Mouse (Mus musculus) CH12.LX (cell line): ENCODE results near the gene Fktn. TPM values are rescaled to one million over a fixed set of nuclear protein-coding genes. Genes with fewer than 3 reads are reported as not detected.

Experiments
- DNase-seq: peaks from one replicate; pipeline ENCODE4 v3.0.0-alpha.2; 2013; ENCODE audit errors: extremely low read depth
- H3K27ac ChIP-seq: 2 replicates; pipeline ENCODE4 v1.5.1; 2012; ENCODE audit warnings: low read depth, mild to moderate bottlenecking, control low read depth, moderate library complexity; ENCODE audit not compliant: insufficient read depth
- H3K27me3 ChIP-seq: replicated peaks from 2 replicates; pipeline ENCODE3; 2012; ENCODE audit warnings: inconsistent platforms
- H3K36me3 ChIP-seq, 2 experiments: replicated peaks in 1 of 2; 2 replicates each; pipeline versions ENCODE3 to v1.6.1; 2012; ENCODE audit warnings: inconsistent platforms in 1 of 2, low read length in 1 of 2, mild to moderate bottlenecking in 1 of 2, mixed read lengths in 1 of 2, moderate library complexity in 1 of 2; ENCODE audit not compliant: control insufficient read depth in 1 of 2, insufficient read depth in 1 of 2
- H3K4me1 ChIP-seq, 2 experiments: 2 replicates each; pipeline ENCODE4 v1.6.1; 2012; ENCODE audit warnings: inconsistent platforms in 1 of 2, moderate library complexity in 1 of 2; ENCODE audit not compliant: insufficient read depth in 2 of 2, control insufficient read depth in 1 of 2
- H3K4me2 ChIP-seq: 2 replicates; pipeline ENCODE4 v1.6.1; 2012; ENCODE audit warnings: low read depth, mild to moderate bottlenecking, control low read depth; ENCODE audit not compliant: poor library complexity, insufficient read depth, severe bottlenecking
- H3K4me3 ChIP-seq, 3 experiments: fragments of 150-350 bp in 1 of 3; sonication (generic) in 1 of 3; replicated peaks in 1 of 3; 2 replicates each; pipeline versions ENCODE3 to v1.5.1; 2011 to 2012; ENCODE audit warnings: low read depth in 2 of 3, low read length in 2 of 3, mild to moderate bottlenecking in 2 of 3, moderate library complexity in 2 of 3, control low read depth in 1 of 3, improper control_type of control experiment in 1 of 3, inconsistent platforms in 1 of 3, mixed read lengths in 1 of 3; ENCODE audit not compliant: poor library complexity in 1 of 3
- H3K79me2 ChIP-seq: replicated peaks from 2 replicates; pipeline ENCODE4 v1.6.1; 2012; ENCODE audit warnings: mild to moderate bottlenecking, moderate library complexity; ENCODE audit not compliant: control insufficient read depth, poor library complexity, insufficient read depth, severe bottlenecking; ENCODE audit errors: extremely low read depth
- H3K9ac ChIP-seq: 2 replicates; pipeline ENCODE4 v1.6.1; 2012; ENCODE audit warnings: low read depth, mild to moderate bottlenecking, control low read depth, moderate library complexity; ENCODE audit not compliant: insufficient read depth
- H3K9me3 ChIP-seq: replicated peaks from 2 replicates; pipeline ENCODE3; 2012; ENCODE audit warnings: low read length, inconsistent platforms, mixed read lengths
- BHLHE40 ChIP-seq: IDR thresholded peaks from 2 replicates; pipeline ENCODE4 v1.6.1; 2011; ENCODE audit warnings: mild to moderate bottlenecking, low read depth, low read length, improper control_type of control experiment
- CHD1 ChIP-seq: IDR thresholded peaks from 2 replicates; pipeline ENCODE4 v1.6.1; 2012; ENCODE audit warnings: low read depth, low read length, improper control_type of control experiment, inconsistent platforms
- CTCF ChIP-seq, 2 experiments: IDR thresholded peaks in 1 of 2; conservative IDR thresholded peaks in 1 of 2; 2 replicates each; pipeline ENCODE4 v1.5.1; 2011 to 2012; ENCODE audit warnings: low read depth in 2 of 2, low read length in 2 of 2, improper control_type of control experiment in 1 of 2, inconsistent platforms in 1 of 2, mild to moderate bottlenecking in 1 of 2, moderate library complexity in 1 of 2
- E2F4 ChIP-seq: IDR thresholded peaks from 2 replicates; pipeline ENCODE4 v1.6.1; 2011; ENCODE audit warnings: low read depth, low read length, improper control_type of control experiment; ENCODE audit not compliant: insufficient replicate concordance
- ELF1 ChIP-seq: IDR thresholded peaks from 2 replicates; pipeline ENCODE4 v1.6.1; 2014; ENCODE audit warnings: low read depth, mild to moderate bottlenecking, inconsistent platforms, low read length, improper control_type of control experiment
- EP300 ChIP-seq: IDR thresholded peaks from 2 replicates; pipeline ENCODE4 v1.6.1; 2011; ENCODE audit warnings: low read length, improper control_type of control experiment
- ETS1 ChIP-seq: conservative IDR thresholded peaks from 2 replicates; pipeline ENCODE4 v1.6.1; 2012; ENCODE audit warnings: low read depth, mild to moderate bottlenecking, inconsistent platforms, low read length, improper control_type of control experiment, moderate library complexity
- GABPA ChIP-seq: IDR thresholded peaks from 2 replicates; pipeline ENCODE4 v1.6.1; 2012; ENCODE audit warnings: low read depth, low read length, improper control_type of control experiment, inconsistent platforms; ENCODE audit not compliant: insufficient replicate concordance
- IRF4 ChIP-seq: IDR thresholded peaks from 2 replicates; pipeline ENCODE4 v1.6.1; 2014; ENCODE audit warnings: low read depth, mild to moderate bottlenecking, inconsistent platforms, low read length, improper control_type of control experiment
- JUN ChIP-seq: IDR thresholded peaks from 2 replicates; pipeline ENCODE4 v1.6.1; 2011; ENCODE audit warnings: low read depth, mild to moderate bottlenecking, low read length, improper control_type of control experiment, moderate library complexity; ENCODE audit not compliant: insufficient read depth
- JUND ChIP-seq: conservative IDR thresholded peaks from 2 replicates; pipeline ENCODE4 v1.6.1; 2011; ENCODE audit warnings: low read depth, low read length, improper control_type of control experiment
- KAT2A ChIP-seq: IDR thresholded peaks from 2 replicates; pipeline ENCODE4 v1.6.1; 2012; ENCODE audit warnings: low read length, improper control_type of control experiment, inconsistent platforms; ENCODE audit not compliant: insufficient replicate concordance
- MAFK ChIP-seq: IDR thresholded peaks from 2 replicates; pipeline ENCODE4 v1.6.1; 2011; ENCODE audit warnings: low read length, improper control_type of control experiment; ENCODE audit not compliant: insufficient replicate concordance
- MAX ChIP-seq: IDR thresholded peaks from 2 replicates; pipeline ENCODE4 v1.6.1; 2011; ENCODE audit warnings: low read length, improper control_type of control experiment
- MEF2A ChIP-seq: IDR thresholded peaks from 2 replicates; pipeline ENCODE4 v1.6.1; 2014; ENCODE audit warnings: low read depth, mild to moderate bottlenecking, inconsistent platforms, low read length, improper control_type of control experiment, borderline replicate concordance
- NELFE ChIP-seq: IDR thresholded peaks from 2 replicates; pipeline ENCODE4 v1.6.1; 2011; ENCODE audit warnings: low read depth, low read length, improper control_type of control experiment
- PAX5 ChIP-seq: IDR thresholded peaks from 2 replicates; pipeline ENCODE4 v1.6.1; 2012; ENCODE audit warnings: low read length, inconsistent platforms, mixed read lengths
- POLR2A ChIP-seq: IDR thresholded peaks from 2 replicates; pipeline ENCODE4 v1.6.1; 2011; ENCODE audit warnings: low read depth, mild to moderate bottlenecking, improper control_type of control experiment, low read length
- POLR2AphosphoS2 ChIP-seq: IDR thresholded peaks from 2 replicates; pipeline ENCODE4 v1.6.1; 2011; ENCODE audit warnings: low read depth, low read length, improper control_type of control experiment
- RAD21 ChIP-seq: IDR thresholded peaks from 2 replicates; pipeline ENCODE4 v1.6.1; 2011; ENCODE audit warnings: low read depth, mild to moderate bottlenecking, low read length, improper control_type of control experiment, moderate library complexity
- RCOR1 ChIP-seq: conservative IDR thresholded peaks from 2 replicates; pipeline ENCODE4 v1.6.1; 2012; ENCODE audit warnings: low read depth, mild to moderate bottlenecking, inconsistent platforms, low read length, improper control_type of control experiment
- SIN3A ChIP-seq: IDR thresholded peaks from 2 replicates; pipeline ENCODE4 v1.6.1; 2012; ENCODE audit warnings: low read length, improper control_type of control experiment, inconsistent platforms
- TBP ChIP-seq: conservative IDR thresholded peaks from 2 replicates; pipeline ENCODE4 v1.6.1; 2011; ENCODE audit warnings: low read depth, low read length, improper control_type of control experiment
- TCF12 ChIP-seq: IDR thresholded peaks from 2 replicates; pipeline ENCODE4 v1.6.1; 2014; ENCODE audit warnings: low read depth, mild to moderate bottlenecking, inconsistent platforms, low read length, improper control_type of control experiment
- UBTF ChIP-seq: IDR thresholded peaks from 2 replicates; pipeline ENCODE4 v1.6.1; 2012; ENCODE audit warnings: low read depth, mild to moderate bottlenecking, inconsistent platforms, low read length, improper control_type of control experiment, moderate library complexity
- USF1 ChIP-seq: IDR thresholded peaks from 2 replicates; pipeline ENCODE4 v1.6.1; 2014; ENCODE audit warnings: low read depth, mild to moderate bottlenecking, inconsistent platforms, low read length, improper control_type of control experiment
- USF2 ChIP-seq: conservative IDR thresholded peaks from 2 replicates; pipeline ENCODE4 v1.6.1; 2011; ENCODE audit warnings: low read depth, low read length, improper control_type of control experiment
- ZC3H11A ChIP-seq: IDR thresholded peaks from 2 replicates; pipeline ENCODE4 v1.6.1; 2012; ENCODE audit warnings: low read depth, mild to moderate bottlenecking, inconsistent platforms, low read length, improper control_type of control experiment
- ZMIZ1 ChIP-seq: IDR thresholded peaks from 2 replicates; pipeline ENCODE4 v1.6.1; 2012; ENCODE audit warnings: low read depth, mild to moderate bottlenecking, inconsistent platforms, low read length, improper control_type of control experiment
- ZNF384 ChIP-seq: IDR thresholded peaks from 2 replicates; pipeline ENCODE4 v1.6.1; 2012; ENCODE audit warnings: low read depth, low read length, improper control_type of control experiment, inconsistent platforms
- dilution Hi-C: fragments of 300-500 bp; cut with MboI; formaldehyde crosslinking; loops from 2 replicates; pipeline ENCODE4 v1.14.3; 2020; ENCODE audit warnings: low sequenced_read_pairs; ENCODE audit not compliant: extremely low pct_unique_long_range_greater_than_20kb, extremely low pct_ligation_motif_present
- in situ Hi-C: fragments of 300-500 bp; cut with MboI; formaldehyde crosslinking; loops from 3 replicates; pipeline ENCODE4 v1.14.3; 2019; ENCODE audit warnings: low sequenced_read_pairs, low pct_ligation_motif_present, low pct_unique_long_range_greater_than_20kb, mixed read lengths
- polyA plus RNA-seq: library from polyadenylated mRNA; unstranded; fragments of >175 nt; gene quantifications from 2 replicates; pipeline ENCODE4 v1.2.1, GENCODE M21; 2012; ENCODE audit warnings: low read depth; ENCODE audit not compliant: insufficient read length
- total RNA-seq, 2 experiments: library from RNA; depleted of rRNA; stranded (reverse); fragments of 300-350 nt in 1 of 2; fragments of >200 nt in 1 of 2; gene quantifications; 2 replicates each; pipeline ENCODE4 v1.2.3; 2012 to 2014

Gene Fktn
- total and polyA plus RNA-seq, 3 experiments = 4.8 to 7.5 (median 5.5) TPM

DNA sequence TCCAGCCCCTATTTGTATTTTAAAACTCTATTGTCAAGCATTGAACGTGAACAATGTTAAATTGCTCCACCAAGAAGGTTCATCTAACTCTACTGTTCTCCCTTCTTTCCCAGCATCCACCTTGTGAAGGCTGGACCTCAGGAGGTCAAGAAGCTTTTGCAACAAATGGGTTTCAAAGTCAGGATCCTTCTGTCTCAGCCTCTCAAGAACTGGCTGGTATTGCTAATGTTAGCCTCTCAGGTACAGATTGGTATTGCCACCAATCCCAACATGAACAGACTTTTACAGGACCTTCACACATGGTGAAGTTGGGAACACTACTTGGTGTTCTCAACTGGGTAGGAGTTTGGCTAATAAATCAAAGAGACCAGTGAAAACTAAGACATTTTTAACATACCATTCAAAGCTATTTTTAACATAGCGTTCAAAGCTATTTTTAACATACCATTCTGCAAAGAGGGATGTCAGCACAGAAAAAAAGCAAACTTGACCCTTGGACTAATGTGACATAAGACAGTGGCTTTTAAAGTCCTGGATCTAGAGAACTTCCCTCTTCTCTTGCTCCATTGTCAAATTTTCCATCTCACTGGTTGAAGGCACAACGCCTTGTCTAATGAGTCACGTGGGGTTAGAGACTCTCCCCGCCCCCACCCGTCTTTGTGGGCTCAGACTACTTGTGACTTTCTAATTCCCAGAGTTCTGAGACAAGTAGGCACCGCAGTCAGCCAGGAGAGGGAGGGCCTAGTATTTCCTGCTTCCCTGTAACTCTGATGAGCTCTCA, 85.3 kb downstream of the Fktn start:
- DNase-seq = peak; percentile 81
- Histone ChIP-seq H3K9me3 (no peaks in the 10 kb centered on the region), H3K36me3 (no peaks in the 10 kb centered on the region), H3K4me2 (peak overlapping the region; percentile 59), H3K4me1 (peaks cover 28 to 66% of the 10 kb centered on the region in 2 experiments), H3K79me2 (no peaks in the 10 kb centered on the region), H3K4me3 (no peak overlapping the region), H3K9ac (no peak overlapping the region), H3K27ac (no peak overlapping the region), H3K27me3 (no peaks in the 10 kb centered on the region)
- in situ Hi-C loops = loop anchor here (5.0 kb wide), 1 partner anchor 52 kb away; no protein-coding TSS in a partner anchor
- 0 out of 2 replicates have a peak, but pooled peaks have one; percentile 37 for TF ChIP-seq JUND
- no peak for TF ChIP-seq SIN3A
- peak; percentile 88 for TF ChIP-seq BHLHE40
- no peak for TF ChIP-seq CTCF (conservative IDR thresholded peaks at IDR 0.05 in 1 of 2, IDR thresholded peaks at IDR 0.05 in 1 of 2; ENCODE audit: low read depth in 2 of 2, low read length in 2 of 2)
- TF ChIP-seq JUN = peak; percentile 50; the same call in 1 of the 2 replicates
- TF ChIP-seq USF1 = peak; percentile 83
- peak; percentile 63 for TF ChIP-seq EP300
- TF ChIP-seq USF2 = peak; percentile 80
- TF ChIP-seq UBTF = no peak
- peak; percentile 61; the same call in 1 of the 2 replicates for TF ChIP-seq ETS1
- no peak for TF ChIP-seq POLR2A
- dilution Hi-C loops = no loop called here

DNA sequence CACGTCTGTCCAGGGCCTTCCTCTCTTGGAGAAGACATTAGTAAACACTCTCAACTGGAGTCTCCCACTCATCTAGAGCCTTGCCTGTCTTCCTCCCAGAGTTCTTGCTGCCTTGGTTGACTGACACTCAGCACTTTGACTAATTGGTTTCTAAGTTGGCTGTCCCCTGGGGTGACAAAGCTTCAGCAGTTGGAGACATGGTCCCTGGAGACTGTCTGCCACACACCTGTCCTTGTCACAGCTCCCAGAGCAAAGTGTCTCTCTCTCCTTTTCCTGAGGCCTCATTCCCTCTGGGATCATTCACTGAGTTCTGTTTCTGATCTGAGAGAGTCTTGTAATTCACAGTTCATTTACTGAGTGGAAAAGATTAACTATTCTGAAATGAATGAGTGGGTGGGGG, 86.0 kb downstream of the Fktn start:
- no peaks in the 10 kb centered on the region for H3K27me3 ChIP-seq
- peak; percentile 88 for DNase-seq
- dilution Hi-C loops = no loop called here
- H3K27ac ChIP-seq = no peak overlapping the region
- H3K4me3 ChIP-seq = no peak overlapping the region
- no peaks in the 10 kb centered on the region for H3K36me3 ChIP-seq
- peak overlapping the region; percentile 59 for H3K4me2 ChIP-seq
- in situ Hi-C loops = loop anchor here (5.0 kb wide), 1 partner anchor 52 kb away; no protein-coding TSS in a partner anchor
- peaks cover 24 to 59% of the 10 kb centered on the region in 2 experiments for H3K4me1 ChIP-seq
- H3K9ac ChIP-seq = no peak overlapping the region
- no peaks in the 10 kb centered on the region for H3K9me3 ChIP-seq
- H3K79me2 ChIP-seq = no peaks in the 10 kb centered on the region
- no peak for TF ChIP-seq ZMIZ1
- no peak for TF ChIP-seq RCOR1
- no peak for TF ChIP-seq USF1
- TF ChIP-seq NELFE = no peak
- TF ChIP-seq ETS1 = peak; percentile 53; the same call in 1 of the 2 replicates
- no peak for TF ChIP-seq E2F4
- no peak for TF ChIP-seq PAX5
- no peak for TF ChIP-seq ELF1
- no peak for TF ChIP-seq POLR2A
- no peak for TF ChIP-seq ZC3H11A
- TF ChIP-seq UBTF = no peak
- TF ChIP-seq MEF2A = peak; percentile 50; the same call in 1 of the 2 replicates
- TF ChIP-seq ZNF384 = no peak
- no peak for TF ChIP-seq SIN3A
- no peak for TF ChIP-seq MAFK
- TF ChIP-seq EP300 = peak; percentile 76
- TF ChIP-seq IRF4 = peak; percentile 50
- peak; percentile 59; the same call in 1 of the 2 replicates for TF ChIP-seq TCF12
- no peak for TF ChIP-seq RAD21
- TF ChIP-seq KAT2A = no peak
- TF ChIP-seq JUND = no peak
- TF ChIP-seq MAX = no peak
- no peak for TF ChIP-seq JUN
- TF ChIP-seq GABPA = no peak
- TF ChIP-seq BHLHE40 = no peak
- no peak for TF ChIP-seq TBP
- TF ChIP-seq POLR2AphosphoS2 = no peak
- no peak for TF ChIP-seq CHD1
